Comparison of ENCODE assay signal across 12 mouse cellular contexts in genomic region chr13:83529729-83530314, GRCm38 (mm10). TPM values are rescaled to one million over a fixed set of nuclear protein-coding genes. Genes with fewer than 3 reads are reported as not detected.
DNase-seq lines count a peak whose midpoint lies in the region; ATAC-seq and TF ChIP-seq lines count a peak whose summit lies in the region.
"Had no signal": no experiment of that assay in that cellular context is flagged by ENCODE, and none has a peak within 500 bp of the region (broad histone marks: within the 10 kb centered on the region; RNA-seq: fewer than 3 reads in every experiment).

No protein-coding gene starts in this region.

- TF ChIP-seq POLR2A in bone marrow macrophage, adult 2 months (IDR thresholded peaks at IDR 0.05; ENCODE audit: borderline replicate concordance, low read depth, low read length), result no peak

- 0 out of 2 replicates have a peak, but pooled peaks cover 6% of the 10 kb centered on the region for H3K4me1 ChIP-seq in limb, embryonic 13.5 days
- H3K4me1 ChIP-seq in limb, embryonic 10.5 days, result no peaks in the 10 kb centered on the region
- H3K4me1 ChIP-seq in bone marrow macrophage, adult 2 months (ENCODE audit: control insufficient read depth, insufficient read depth, low read length), result peaks cover 3% of the 10 kb centered on the region; the same call in 1 of the 2 replicates
- peaks cover 17% of the 10 kb centered on the region for H3K4me1 ChIP-seq in heart, embryonic 15.5 days (replicated peaks)
- H3K4me1 ChIP-seq: embryonic facial prominence, embryonic 12.5 days had no signal

- H3K4me3 ChIP-seq in limb, embryonic 13.5 days, result no peak overlapping the region
- no peak overlapping the region for H3K4me3 ChIP-seq in limb, embryonic 10.5 days
- peak overlapping the region; percentile 53 for H3K4me3 ChIP-seq in bone marrow macrophage, adult 2 months (ENCODE audit: insufficient read depth, low read length)
- peak overlapping the region; percentile 18 for H3K4me3 ChIP-seq in heart, embryonic 15.5 days
- H3K4me3 ChIP-seq: embryonic facial prominence, embryonic 12.5 days; midbrain, embryonic 10.5 days had no signal

- peak overlapping the region; percentile 34 for H3K4me2 ChIP-seq in limb, embryonic 13.5 days (replicated peaks)
- H3K4me2 ChIP-seq in heart, embryonic 15.5 days, result peak overlapping the region; percentile 52
- H3K4me2 ChIP-seq: embryonic facial prominence, embryonic 12.5 days had no signal

- peak; percentile 44 to 50 for DNase-seq in heart, adult 18-20 months
- no peak for DNase-seq in heart, postnatal 25 days (ENCODE audit: low spot score)
- DNase-seq in limb, embryonic 10.5 days (ENCODE audit: low spot score), result no peak
- no peak for DNase-seq in cerebellum, postnatal 10 days
- DNase-seq: spleen, adult 18-20 months; thymus, postnatal 36 days had no signal

- no peak for TF ChIP-seq CTCF in bone marrow macrophage, adult 2 months (IDR thresholded peaks at IDR 0.05; ENCODE audit: low read depth, low read length)

- no peak overlapping the region for H3K27ac ChIP-seq in limb, embryonic 13.5 days
- no peak overlapping the region for H3K27ac ChIP-seq in limb, embryonic 10.5 days
- H3K27ac ChIP-seq in bone marrow macrophage, adult 2 months (ENCODE audit: insufficient read depth, low read depth, low read length), result peak overlapping the region; percentile 61
- no peak overlapping the region for H3K27ac ChIP-seq in heart, embryonic 15.5 days
- H3K27ac ChIP-seq: embryonic facial prominence, embryonic 12.5 days; midbrain, embryonic 10.5 days had no signal

- H3K9me3 ChIP-seq in limb, embryonic 13.5 days, result no peaks in the 10 kb centered on the region
- H3K9me3 ChIP-seq in limb, embryonic 10.5 days (replicated peaks), result no peaks in the 10 kb centered on the region
- no peaks in the 10 kb centered on the region for H3K9me3 ChIP-seq in heart, embryonic 15.5 days (replicated peaks)
- H3K9me3 ChIP-seq: embryonic facial prominence, embryonic 12.5 days; midbrain, embryonic 10.5 days had no signal

- 67% methylated on average over 8 of the region's 8 CpGs for WGBS in limb, embryonic 13.5 days
- 73% methylated on average over 8 of the region's 8 CpGs for WGBS in limb, embryonic 10.5 days
- WGBS in heart, embryonic 15.5 days, result 47% methylated on average over 8 of the region's 8 CpGs

- intact Hi-C loops in heart, postnatal 25 days (cut with DNase I), result loop anchor here (10.0 kb wide), 1 partner anchor 1585 kb away; no protein-coding TSS in a partner anchor

- no peak for ATAC-seq in limb, embryonic 13.5 days (ENCODE audit: low FRiP score, low read depth)
- ATAC-seq in heart, embryonic 15.5 days (replicated peaks; ENCODE audit: insufficient number of reproducible peaks, insufficient read depth, low FRiP score, low read depth), result no peak
- no peak for ATAC-seq in erythroblast, adult 5-6 weeks (replicated peaks; ENCODE audit: low FRiP score, poor library complexity, severe bottlenecking)

- H3K27me3 ChIP-seq in limb, embryonic 13.5 days, result no peaks in the 10 kb centered on the region
- peaks cover 8% of the 10 kb centered on the region; the same call in 1 of the 2 replicates for H3K27me3 ChIP-seq in limb, embryonic 10.5 days (ENCODE audit: low read depth, poor library complexity, severe bottlenecking)
- no peaks in the 10 kb centered on the region for H3K27me3 ChIP-seq in heart, embryonic 15.5 days
- H3K27me3 ChIP-seq: embryonic facial prominence, embryonic 12.5 days had no signal

- no peaks in the 10 kb centered on the region for H3K36me3 ChIP-seq in limb, embryonic 13.5 days
- H3K36me3 ChIP-seq in limb, embryonic 10.5 days, result no peaks in the 10 kb centered on the region
- no peaks in the 10 kb centered on the region for H3K36me3 ChIP-seq in heart, embryonic 15.5 days
- H3K36me3 ChIP-seq: embryonic facial prominence, embryonic 12.5 days; midbrain, embryonic 10.5 days had no signal

- H3K9ac ChIP-seq in limb, embryonic 13.5 days, result no peak overlapping the region
- H3K9ac ChIP-seq in heart, embryonic 15.5 days, result no peak overlapping the region; the same call in 1 of the 2 replicates
- H3K9ac ChIP-seq: embryonic facial prominence, embryonic 12.5 days had no signal

RNA-seq across cellular contexts. Expression of gene Mef2c, which starts 26.0 kb away (rescaled TPM):
- total RNA-seq in heart, adult 18-20 months (2021), result 10 to 100 TPM; 53.4 to 56.5 TPM
- 10 to 100 TPM; 72.7 to 76.0 TPM for total RNA-seq in heart, postnatal 25 days (2021)
- 128 TPM in 2 replicates for polyA plus RNA-seq in limb, embryonic 13.5 days (2015; fragmentation: Nextera tagmentation; extraction: Ambion mirVana)
- 13.2 and 17.5 TPM in 2 replicates for polyA plus RNA-seq in limb, embryonic 10.5 days (2016; fragmentation: Nextera tagmentation; extraction: Ambion mirVana)
- polyA plus RNA-seq in bone marrow macrophage, adult 2 months (2012; ENCODE audit: insufficient read depth, insufficient read length, missing spikeins), result 51.6 and 61.5 TPM in 2 replicates
- polyA plus RNA-seq in heart, embryonic 15.5 days (2015; fragmentation: Nextera tagmentation; extraction: Ambion mirVana), result 88.9 and 98.0 TPM in 2 replicates
- total RNA-seq in erythroblast, adult 5-6 weeks (2015; ENCODE audit: low replicate concordance), result 12.7 and 24.4 TPM in 2 replicates
- total RNA-seq in erythroblast, adult 5-6 weeks (2017; ENCODE audit: low replicate concordance), result 7.5 and 14.1 TPM in 2 replicates

Comparison
In these comparisons a context has a peak if more than half of its experiments do, and no peak if none do; other contexts are left out.
1. DNase-seq: peak in heart, adult 18-20 months (2 of 2); none in heart, postnatal 25 days (single experiment), limb, embryonic 10.5 days (single experiment) and cerebellum, postnatal 10 days (0 of 2).
2. H3K4me3 ChIP-seq: peak in bone marrow macrophage, adult 2 months (single experiment) and heart, embryonic 15.5 days (single experiment); none in limb, embryonic 13.5 days (single experiment) and limb, embryonic 10.5 days (single experiment).